Mouse (Mus musculus) lung, adult 18-20 months (tissue): ENCODE data around the gene Nlgn3.

Experiments used
- DNase-seq, 2 experiments: peaks; one replicate each; pipeline ENCODE4 v3.0.0; 2022; ENCODE audit warnings: mixed read lengths in 2 of 2

Nlgn3 gene

GRCm38 (mm10) chrX:101299055-101299454 is at the start of gene Nlgn3:
Nlgn3 (plus strand) TSS chrX:101299168.
- no peak for DNase-seq

- peak; percentile 91 to 94 for DNase-seq
These were observed 44.8 kb upstream of the Nlgn3 start, which contains the start of gene Foxo4 for GRCm38 (mm10) chrX:101253952-101254729. Foxo4 (plus strand) TSS chrX:101254528.

GRCm38 (mm10) chrX:101254740-101255139 is 44.2 kb upstream of the Nlgn3 start:
- DNase-seq, result peak in 1 of 2 experiments; percentile 3

GRCm38 (mm10) chrX:101256603-101257002 is 42.4 kb upstream of the Nlgn3 start:
- peak in 1 of 2 experiments; percentile 13 for DNase-seq

- no peak for DNase-seq
These were observed 38.3 kb upstream of the Nlgn3 start for GRCm38 (mm10) chrX:101260441-101261325.

- no peak for DNase-seq
These were observed 35.1 kb upstream of the Nlgn3 start, which contains the start of gene Gm614 for GRCm38 (mm10) chrX:101263892-101264291. Gm614 (minus strand) TSS chrX:101263992.

- DNase-seq, result no peak
These were observed 32.3 kb upstream of the Nlgn3 start for GRCm38 (mm10) chrX:101266631-101267030.

- DNase-seq, result peak in 1 of 2 experiments; percentile 14
These were observed 30.8 kb upstream of the Nlgn3 start, which contains the start of gene Il2rg for GRCm38 (mm10) chrX:101268025-101268754. Il2rg (minus strand) TSS chrX:101268255.

- DNase-seq, result no peak
These were observed 30.2 kb upstream of the Nlgn3 start, which contains the start of gene Gm20489 for GRCm38 (mm10) chrX:101268755-101269124. Gm20489 (minus strand) TSS chrX:101269023.

- no peak for DNase-seq
These were observed 25.6 kb upstream of the Nlgn3 start for GRCm38 (mm10) chrX:101273410-101273809.

GRCm38 (mm10) chrX:101273875-101274738 is 24.9 kb upstream of the Nlgn3 start, which contains the start of gene Med12:
Med12 (plus strand) TSS chrX:101274030.
- peak; percentile 93 to 95 for DNase-seq

- DNase-seq, result no peak
These were observed 16.2 kb upstream of the Nlgn3 start for GRCm38 (mm10) chrX:101282813-101283212.

- DNase-seq, result peak; percentile 48 to 50
These were observed 13.4 kb upstream of the Nlgn3 start for GRCm38 (mm10) chrX:101285534-101285933.

- DNase-seq, result no peak
These were observed 12.9 kb upstream of the Nlgn3 start for GRCm38 (mm10) chrX:101285953-101286670.

- no peak for DNase-seq
These were observed 11.4 kb upstream of the Nlgn3 start for GRCm38 (mm10) chrX:101287543-101287942.

- no peak for DNase-seq
These were observed 10.5 kb upstream of the Nlgn3 start for GRCm38 (mm10) chrX:101288432-101288831.

- no peak for DNase-seq
These were observed 9.9 kb upstream of the Nlgn3 start for GRCm38 (mm10) chrX:101289037-101289436.

GRCm38 (mm10) chrX:101290111-101290510 is 8.9 kb upstream of the Nlgn3 start:
- no peak for DNase-seq

- DNase-seq, result no peak
These were observed 782 bp downstream of the Nlgn3 start for GRCm38 (mm10) chrX:101299473-101300426.
